Comparison of ENCODE assay signal across 9 mouse cellular contexts in the genomic region with DNA sequence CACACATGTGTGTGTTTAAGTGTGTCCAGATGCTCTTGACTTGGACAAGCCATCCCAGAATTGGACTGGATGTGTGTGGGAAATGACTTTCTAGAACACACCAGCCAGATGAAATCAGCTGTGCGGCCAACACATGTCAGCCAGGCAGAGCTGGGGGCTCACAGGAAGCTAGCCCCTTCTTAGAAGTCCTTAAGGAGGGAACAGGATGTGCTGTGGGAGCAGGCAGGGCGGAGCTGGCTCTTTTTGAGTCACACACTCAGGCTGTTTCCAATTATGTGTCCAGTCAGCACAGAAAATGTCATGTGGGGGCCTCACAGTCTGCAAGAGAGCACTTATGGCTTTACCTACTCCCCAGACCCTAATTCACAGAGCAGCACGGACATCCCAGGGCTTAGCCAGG. TPM values are rescaled to one million over a fixed set of nuclear protein-coding genes. Genes with fewer than 3 reads are reported as not detected.
DNase-seq lines count a peak whose midpoint lies in the region; ATAC-seq and TF ChIP-seq lines count a peak whose summit lies in the region.
"Had no signal": no experiment of that assay in that cellular context is flagged by ENCODE, and none has a peak within 500 bp of the region (broad histone marks: within the 10 kb centered on the region; RNA-seq: fewer than 3 reads in every experiment).

No protein-coding gene starts in this region.

- TF ChIP-seq EP300 in stomach, postnatal 0 days (optimal IDR thresholded peaks at IDR 0.05): no peak

- no peaks in the 10 kb centered on the region for H3K27me3 ChIP-seq in stomach, postnatal 0 days (ENCODE audit: control insufficient read depth, insufficient read depth, low read length)
- no peaks in the 10 kb centered on the region for H3K27me3 ChIP-seq in forebrain, embryonic 14.5 days (replicated peaks; ENCODE audit: control insufficient read depth, insufficient read depth, low read length)

- no peak for TF ChIP-seq CTCF in stomach, postnatal 0 days (IDR thresholded peaks at IDR 0.05; ENCODE audit: low read depth)

- no peak overlapping the region for H3K9ac ChIP-seq in stomach, postnatal 0 days (ENCODE audit: low read length)
- H3K9ac ChIP-seq in forebrain, embryonic 14.5 days (ENCODE audit: low read length): no peak overlapping the region

- 48% methylated on average over 3 of the region's 3 CpGs for WGBS in stomach, postnatal 0 days
- WGBS in forebrain, embryonic 14.5 days: 79% methylated on average over 3 of the region's 3 CpGs

- peak; percentile 40 for DNase-seq in urinary bladder, postnatal 14 days (ENCODE audit: low spot score)
- DNase-seq in urinary bladder, postnatal 4 days (ENCODE audit: low spot score in 2 of 2): no peak
- peak; percentile 68 for DNase-seq in heart, postnatal 10 days
- DNase-seq in kidney, postnatal 4 days: peak; percentile 52 to 70
- peak; percentile 20 for DNase-seq in stomach, postnatal 0 days (ENCODE audit: low spot score)
- DNase-seq in forebrain, embryonic 14.5 days (ENCODE audit: low spot score): no peak
- no peak for DNase-seq in right cerebral cortex, postnatal 36 days (ENCODE audit: low spot score in 2 of 2)

- H3K9me3 ChIP-seq in stomach, postnatal 0 days (ENCODE audit: control insufficient read depth, low read length): no peaks in the 10 kb centered on the region
- H3K9me3 ChIP-seq in forebrain, embryonic 14.5 days (replicated peaks; ENCODE audit: control insufficient read depth, low read length): no peaks in the 10 kb centered on the region

- no peaks in the 10 kb centered on the region for H3K4me1 ChIP-seq in stomach, postnatal 0 days (replicated peaks; ENCODE audit: control insufficient read depth, insufficient read depth)
- H3K4me1 ChIP-seq in forebrain, embryonic 14.5 days (ENCODE audit: control insufficient read depth, insufficient read depth, low read length): no peaks in the 10 kb centered on the region

- intact Hi-C loops in heart, postnatal 10 days (cut with DNase I): no loop called here

- H3K27ac ChIP-seq in stomach, postnatal 0 days (replicated peaks): peak overlapping the region; percentile 79
- no peak overlapping the region for H3K27ac ChIP-seq in forebrain, embryonic 14.5 days (ENCODE audit: low read depth, low read length)

- H3K4me2 ChIP-seq in stomach, postnatal 0 days (replicated peaks; ENCODE audit: low read depth): no peak overlapping the region
- no peak overlapping the region for H3K4me2 ChIP-seq in forebrain, embryonic 14.5 days (ENCODE audit: low read length)

- H3K4me3 ChIP-seq in stomach, postnatal 0 days (ENCODE audit: low read depth, low read length): no peak overlapping the region
- H3K4me3 ChIP-seq in forebrain, embryonic 14.5 days (ENCODE audit: low read depth, low read length): no peak overlapping the region

- H3K36me3 ChIP-seq in stomach, postnatal 0 days (ENCODE audit: control insufficient read depth, insufficient read depth, low read length): no peaks in the 10 kb centered on the region
- no peaks in the 10 kb centered on the region for H3K36me3 ChIP-seq in forebrain, embryonic 14.5 days (ENCODE audit: control insufficient read depth, insufficient read depth, low read length)

- peak; percentile 77; the same call in 1 of the 2 replicates for ATAC-seq in stomach, postnatal 0 days (ENCODE audit: low FRiP score, low TSS enrichment)
- no peak for ATAC-seq in forebrain, embryonic 14.5 days
- ATAC-seq in inflammation-experienced regulatory T-cells, adult 6 months: no peak
- ATAC-seq: forebrain, embryonic 16.5 days had no signal

RNA-seq across cellular contexts. Expression of a gene that starts 12.6 kb away (rescaled TPM):
- 100 to 1,000 TPM; 224 to 241 TPM for total RNA-seq in heart, postnatal 10 days (2021)
- polyA plus RNA-seq in stomach, postnatal 0 days (2015; fragmentation: Nextera tagmentation; extraction: Ambion mirVana): 145 TPM in 2 replicates
- polyA plus RNA-seq in forebrain, embryonic 14.5 days (2014; fragmentation: Nextera tagmentation; extraction: Ambion mirVana): 4.7 and 7.1 TPM in 2 replicates
- polyA plus RNA-seq in inflammation-experienced regulatory T-cells, adult 6 months (2017; shearing (Covaris generic)): not detected

Comparison
In these comparisons a context has a peak if more than half of its experiments do, and no peak if none do; other contexts are left out.
1. DNase-seq: peak in urinary bladder, postnatal 14 days (single experiment), heart, postnatal 10 days (2 of 2), kidney, postnatal 4 days (2 of 2) and stomach, postnatal 0 days (single experiment); none in urinary bladder, postnatal 4 days (0 of 2), forebrain, embryonic 14.5 days (single experiment) and right cerebral cortex, postnatal 36 days (0 of 2).
2. RNA of a gene that starts 12.6 kb away (polyA plus RNA-seq): 145 TPM in stomach, postnatal 0 days; 4.7 to 7.1 TPM in forebrain, embryonic 14.5 days and not detected in inflammation-experienced regulatory T-cells, adult 6 months; every median in the first group is over 10 times any median in the second.